Mouse (Mus musculus) urinary bladder, postnatal 4 days (tissue): ENCODE results near the gene Pdc.
"Not testable (repeated sequence)": the region's sequence is repeated elsewhere in the genome, so short reads cannot be mapped to it uniquely, and the experiment has no call there.

Experiments used
- DNase-seq, 2 experiments: peaks; one replicate each; pipeline ENCODE4 v3.0.0; 2021 to 2022; ENCODE audit warnings: low spot score in 2 of 2

Pdc gene

DNA sequence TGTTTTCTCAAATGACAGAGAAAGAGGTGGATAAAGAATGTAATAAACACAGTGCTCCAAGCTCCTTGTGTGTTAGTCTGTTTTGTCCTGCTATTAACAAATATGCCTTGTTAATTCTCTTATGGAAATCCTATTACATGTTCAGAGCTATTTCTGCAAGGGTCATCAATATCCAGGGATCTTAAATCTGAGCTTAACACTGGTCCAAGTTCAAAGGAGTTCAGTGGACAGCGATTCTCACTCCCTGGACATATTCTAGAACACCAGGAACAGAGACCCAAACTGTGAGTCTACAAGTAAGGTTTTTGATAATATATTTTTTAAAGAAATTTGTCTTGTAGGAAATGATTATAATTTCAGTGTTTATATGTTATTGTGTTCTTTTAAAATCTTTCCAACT lies at the start of gene Pdc:
Pdc (plus strand) TSS at position 213 of the 400 bp plus-strand sequence.
- DNase-seq: no peak

DNA sequence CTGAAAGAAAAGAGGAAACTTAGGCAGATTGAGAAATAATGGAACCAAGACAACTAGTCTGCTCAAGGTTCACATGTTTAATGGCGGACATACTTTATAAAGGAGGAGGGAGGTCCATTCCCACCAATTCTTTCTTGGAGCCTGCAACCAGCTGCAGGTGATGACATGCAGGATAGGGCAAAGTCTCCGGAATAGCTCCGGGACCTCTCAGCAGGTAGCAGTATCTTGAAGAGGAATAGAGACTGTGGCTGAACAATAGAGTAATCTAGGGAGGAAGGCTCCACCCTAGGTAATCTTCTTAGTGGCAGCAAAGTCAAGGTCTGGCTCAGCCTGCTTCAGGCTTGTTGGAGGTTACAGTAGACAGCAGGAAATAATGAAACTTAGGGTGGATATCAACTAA lies 25.2 kb upstream of the Pdc start:
- DNase-seq: not testable (repeated sequence)

DNA sequence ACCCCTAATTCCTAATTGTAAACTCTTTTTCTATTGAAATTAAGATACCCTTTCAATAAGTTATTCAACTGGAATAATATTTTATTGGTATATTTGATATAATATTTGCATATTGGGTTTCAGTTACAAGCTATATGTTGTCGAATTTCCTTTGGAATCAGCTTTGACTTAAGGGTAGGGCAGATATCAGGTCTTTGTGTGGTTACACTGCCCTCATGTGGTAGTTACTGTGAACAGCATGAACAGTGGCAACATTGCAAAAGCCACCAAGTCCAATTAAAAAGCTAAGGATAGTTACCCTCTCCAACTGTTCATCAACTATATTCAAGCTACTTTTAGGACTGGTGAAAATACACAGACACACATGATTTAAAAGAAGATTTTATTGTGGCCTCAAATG lies 11.6 kb upstream of the Pdc start:
- no peak for DNase-seq

DNA sequence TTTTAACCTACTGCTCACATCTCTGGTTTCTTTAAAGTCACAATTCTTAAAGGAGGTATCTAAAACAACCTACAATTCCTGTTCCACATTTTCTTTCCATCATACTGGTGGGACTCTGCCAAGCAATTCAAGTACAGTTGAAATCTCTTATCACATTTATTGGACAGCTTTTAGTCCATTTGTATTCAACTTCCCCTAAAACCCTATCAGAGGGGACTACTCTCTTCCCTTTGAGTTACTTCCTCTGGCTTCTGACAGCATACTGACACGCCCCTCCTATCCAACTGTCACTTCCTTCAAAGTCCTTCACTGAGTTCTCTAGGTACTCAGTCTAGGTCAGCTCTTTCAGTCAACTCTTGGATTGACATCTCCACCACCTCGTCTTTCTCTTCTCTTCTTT lies 15.9 kb downstream of the Pdc start:
- DNase-seq: no peak

DNA sequence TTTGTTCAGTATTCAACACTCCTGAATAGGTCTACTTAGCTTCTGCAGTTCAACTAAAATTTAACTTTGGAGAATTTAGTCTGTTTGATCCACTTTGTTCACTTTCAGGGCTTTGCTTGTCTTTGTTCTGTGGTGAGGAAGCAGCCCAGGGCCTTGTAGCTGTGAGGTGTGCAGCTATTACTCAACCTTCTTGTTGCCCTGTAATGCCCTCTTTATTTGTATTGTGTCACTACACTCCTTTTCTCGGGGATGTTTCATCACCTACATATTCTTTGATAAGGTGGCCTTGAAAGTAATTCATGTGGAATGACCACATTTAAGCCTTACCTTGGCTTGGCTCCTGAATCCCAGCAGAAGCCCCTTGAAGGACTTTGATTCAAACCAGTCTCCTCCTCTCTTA lies 41.6 kb downstream of the Pdc start:
- DNase-seq: no peak

DNA sequence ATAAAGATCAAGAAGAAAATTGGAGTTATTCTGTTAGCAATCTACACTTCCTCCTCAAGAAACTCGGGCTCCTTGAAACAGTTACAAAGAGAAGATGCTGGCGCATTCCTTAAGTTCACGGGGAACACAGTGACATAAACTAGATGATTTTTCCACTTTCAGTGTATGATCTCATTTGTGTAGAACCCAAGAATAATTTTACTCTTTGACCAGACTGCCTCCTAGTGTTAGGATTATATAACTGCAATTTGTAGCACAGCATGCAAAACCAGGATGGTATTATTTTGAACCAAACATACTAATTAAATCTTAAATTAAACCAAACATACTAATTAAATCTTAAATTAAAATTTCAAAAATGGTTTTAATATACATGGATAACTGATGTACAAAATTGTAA lies 53.7 kb downstream of the Pdc start:
- DNase-seq: no peak

DNA sequence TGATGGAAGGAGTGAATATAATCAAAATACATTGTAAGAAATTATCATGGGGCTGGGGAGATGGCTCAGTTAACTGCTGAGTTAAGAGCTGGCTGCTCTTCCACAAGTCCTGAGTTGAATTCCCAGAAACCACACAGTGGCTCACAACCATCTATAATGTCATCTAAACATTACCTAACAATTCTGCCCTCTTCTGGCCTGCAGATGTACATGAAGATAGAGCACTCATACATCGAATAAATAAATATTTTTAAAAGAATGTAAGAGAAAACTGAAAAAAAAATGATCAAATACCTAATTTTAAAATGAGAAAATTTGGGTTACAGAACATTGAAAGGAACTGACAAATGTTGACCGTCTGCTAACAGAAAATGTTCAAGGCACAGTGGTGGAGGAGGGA lies 55.0 kb downstream of the Pdc start:
- DNase-seq: no peak
